Mouse (Mus musculus): Measurements from ENCODE around the gene Agpat3. TPM values are rescaled to one million over a fixed set of nuclear protein-coding genes. Genes with fewer than 3 reads are reported as not detected.

The Agpat3 gene
- total RNA-seq, 1 experiment: 52.0 TPM

DNA sequence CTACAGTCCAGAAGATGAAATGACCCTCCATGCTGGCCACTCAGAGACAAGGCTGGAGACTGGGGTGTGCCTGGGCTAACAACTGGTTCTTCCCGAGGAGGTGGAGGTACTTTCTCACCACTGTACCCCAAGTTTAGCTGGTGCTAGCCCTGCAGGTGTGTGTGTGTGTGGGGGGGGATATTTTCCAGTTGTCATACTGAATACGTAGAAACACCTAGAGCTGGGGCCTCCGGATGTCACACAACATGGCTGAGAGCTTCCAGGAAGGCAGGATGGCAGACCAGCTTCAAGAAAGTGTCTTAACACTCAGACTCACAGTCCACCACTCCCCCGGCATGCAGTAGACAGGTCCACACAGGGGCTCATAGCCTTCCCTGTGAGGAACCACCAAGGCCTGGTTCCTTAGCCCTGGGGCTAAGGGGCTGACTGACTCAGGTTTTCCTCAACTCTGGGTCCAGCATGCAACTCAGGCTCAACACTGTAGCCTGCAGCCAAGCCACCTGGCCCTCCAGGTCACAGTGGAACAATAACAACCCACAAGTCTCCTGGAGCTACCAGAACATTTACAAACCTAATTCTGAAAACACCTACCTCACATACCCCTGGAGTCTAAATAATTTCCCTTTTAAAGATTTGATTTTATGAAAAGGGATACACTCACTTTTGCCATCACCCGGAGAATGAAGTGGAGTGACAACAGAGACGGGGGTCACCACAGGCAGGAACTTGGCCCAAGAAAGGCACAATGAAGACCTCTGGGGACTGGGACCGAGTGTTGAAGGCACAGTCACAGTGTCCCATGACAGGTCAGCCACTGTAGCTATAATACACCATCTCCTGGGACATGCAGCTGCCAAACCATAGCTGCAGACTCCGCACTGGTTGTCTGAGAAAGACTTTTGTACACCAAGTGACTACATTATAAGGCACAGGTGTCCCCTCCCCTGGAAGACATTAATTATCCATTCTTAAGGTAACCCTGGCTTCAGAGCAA is 53.3 kb downstream of the Agpat3 start:
- H3K4me3 ChIP-seq (ENCODE audit: insufficient read depth in 1 of 2, low read depth in 1 of 2, low read length in 2 of 2, poor library complexity in 1 of 2, severe bottlenecking in 1 of 2): no peak overlapping the region
- in situ Hi-C loops (cut with MboI; ENCODE audit: low sequenced_read_pairs in 2 of 2, unreplicated experiment in 2 of 2): no loop called here
- H3K9me3 ChIP-seq (ENCODE audit: control insufficient read depth, insufficient read depth, low read depth, low read length): no peaks in the 10 kb centered on the region
- no peaks in the 10 kb centered on the region; the same call in 1 of the 2 replicates for H3K36me3 ChIP-seq (ENCODE audit: control insufficient read depth, insufficient read depth, low read length, poor library complexity, severe bottlenecking)
- DNase-seq (ENCODE audit: low read depth, low spot score): no peak
- H3K27ac ChIP-seq (ENCODE audit: insufficient read depth, low read depth, low read length, poor library complexity, severe bottlenecking): no peak overlapping the region
- no peak overlapping the region for H3K9ac ChIP-seq (ENCODE audit: insufficient read depth, low read depth, low read length, poor library complexity, severe bottlenecking)
- TF ChIP-seq ZNF384 (IDR thresholded peaks at IDR 0.05; ENCODE audit: low read depth, low read length): no peak
- TF ChIP-seq CHD2 (IDR thresholded peaks at IDR 0.05; ENCODE audit: low read depth, low read length): no peak
- TF ChIP-seq MAFK (IDR thresholded peaks at IDR 0.05; ENCODE audit: insufficient read depth, low read depth, low read length): no peak
- TF ChIP-seq HCFC1 (IDR thresholded peaks at IDR 0.05; ENCODE audit: borderline replicate concordance, insufficient read depth, low read length): no peak
- no peak for TF ChIP-seq ZC3H11A (IDR thresholded peaks at IDR 0.05; ENCODE audit: borderline replicate concordance, low read depth, low read length)
- peaks cover 0 to 4% of the 10 kb centered on the region in 2 experiments; a peak in 1 of 4 replicates for H3K4me1 ChIP-seq (ENCODE audit: control insufficient read depth in 2 of 2, insufficient read depth in 2 of 2, low read length in 2 of 2, poor library complexity in 1 of 2)

DNA sequence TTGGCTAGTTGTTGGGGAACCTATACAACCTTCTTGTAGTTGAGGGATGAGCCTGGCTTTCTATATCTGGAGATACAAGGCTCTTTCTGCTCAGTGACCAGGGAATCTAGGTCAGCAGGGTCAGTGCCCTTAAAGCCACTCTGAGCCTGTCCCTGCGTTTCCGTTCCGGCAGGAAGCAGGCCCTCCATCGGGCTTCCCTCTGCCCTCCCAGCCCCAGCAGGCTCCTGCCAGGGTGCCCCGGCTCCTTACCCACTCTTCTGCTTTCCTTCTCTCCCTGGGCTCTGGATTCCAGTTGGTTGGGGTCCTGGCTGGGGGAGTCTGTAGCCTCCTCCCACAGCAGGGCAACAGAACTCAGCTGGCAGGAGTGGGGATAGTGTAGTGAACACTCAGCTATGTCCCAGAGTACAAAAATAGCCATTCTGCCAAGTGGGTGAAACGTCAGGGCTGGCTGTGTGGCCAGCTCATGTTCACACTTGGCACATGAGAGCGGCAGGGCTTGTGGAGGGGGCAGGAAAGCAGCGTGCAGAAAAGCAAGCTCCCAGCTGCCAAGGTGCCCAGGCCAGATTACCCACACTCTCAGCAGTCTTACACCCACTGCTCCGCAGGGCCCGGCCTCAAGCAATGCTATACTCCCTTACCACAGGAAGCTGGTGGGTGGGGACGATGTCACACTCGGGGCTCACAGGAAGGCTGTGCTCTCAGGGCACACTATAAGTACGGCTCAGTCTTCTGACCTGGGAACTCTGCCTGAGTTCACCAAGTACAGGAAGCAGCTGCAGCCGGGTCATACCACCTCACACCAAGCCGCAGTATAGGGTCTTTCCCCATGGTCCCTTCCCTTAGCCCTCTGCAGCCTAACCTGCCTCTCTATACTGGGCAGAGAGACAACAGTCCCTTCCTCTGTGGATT is 54.5 kb downstream of the Agpat3 start:
- TF ChIP-seq ZNF384 (IDR thresholded peaks at IDR 0.05; ENCODE audit: low read depth, low read length) (no peak), ZC3H11A (IDR thresholded peaks at IDR 0.05; ENCODE audit: borderline replicate concordance, low read depth, low read length) (no peak), HCFC1 (IDR thresholded peaks at IDR 0.05; ENCODE audit: borderline replicate concordance, insufficient read depth, low read length) (no peak), CHD2 (IDR thresholded peaks at IDR 0.05; ENCODE audit: low read depth, low read length) (no peak), MAFK (IDR thresholded peaks at IDR 0.05; ENCODE audit: insufficient read depth, low read depth, low read length) (no peak)
- Histone ChIP-seq H3K4me1 (ENCODE audit: control insufficient read depth in 2 of 2, insufficient read depth in 2 of 2, low read length in 2 of 2, poor library complexity in 1 of 2) (peaks cover 0 to 4% of the 10 kb centered on the region in 2 experiments; a peak in 1 of 4 replicates), H3K4me3 (ENCODE audit: insufficient read depth in 1 of 2, low read depth in 1 of 2, low read length in 2 of 2, poor library complexity in 1 of 2, severe bottlenecking in 1 of 2) (no peak overlapping the region), H3K27ac (ENCODE audit: insufficient read depth, low read depth, low read length, poor library complexity, severe bottlenecking) (no peak overlapping the region), H3K9ac (ENCODE audit: insufficient read depth, low read depth, low read length, poor library complexity, severe bottlenecking) (no peak overlapping the region), H3K9me3 (ENCODE audit: control insufficient read depth, insufficient read depth, low read depth, low read length) (no peaks in the 10 kb centered on the region), H3K36me3 (ENCODE audit: control insufficient read depth, insufficient read depth, low read length, poor library complexity, severe bottlenecking) (no peaks in the 10 kb centered on the region; the same call in 1 of the 2 replicates)
- no peak for DNase-seq (ENCODE audit: low read depth, low spot score)
- in situ Hi-C loops (cut with MboI; ENCODE audit: low sequenced_read_pairs in 2 of 2, unreplicated experiment in 2 of 2): no loop called here

DNA sequence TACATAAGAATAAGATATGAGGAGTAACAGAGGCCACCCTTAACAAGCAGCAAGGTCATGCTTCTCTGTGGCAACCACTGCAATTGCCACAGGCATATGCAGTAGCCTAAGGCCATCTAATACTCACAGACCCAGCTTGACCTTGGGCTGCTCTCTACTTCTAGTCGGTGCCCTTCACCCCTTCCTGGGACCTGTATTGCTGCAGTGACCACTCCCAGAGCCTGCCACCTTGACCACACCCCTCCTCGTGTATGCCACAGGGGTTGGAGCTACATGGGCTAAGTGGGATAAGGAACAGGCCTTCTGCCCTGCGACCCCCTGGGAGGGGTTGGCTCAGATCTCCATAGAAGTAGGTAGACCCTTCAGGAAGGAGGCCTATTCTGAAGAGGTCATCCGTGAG is 55.3 kb downstream of the Agpat3 start:
- Histone ChIP-seq H3K9me3 (ENCODE audit: control insufficient read depth, insufficient read depth, low read depth, low read length) (no peaks in the 10 kb centered on the region), H3K27ac (ENCODE audit: insufficient read depth, low read depth, low read length, poor library complexity, severe bottlenecking) (no peak overlapping the region), H3K4me1 (ENCODE audit: control insufficient read depth in 2 of 2, insufficient read depth in 2 of 2, low read length in 2 of 2, poor library complexity in 1 of 2) (peaks cover 0 to 4% of the 10 kb centered on the region in 2 experiments; a peak in 1 of 4 replicates), H3K4me3 (ENCODE audit: insufficient read depth in 1 of 2, low read depth in 1 of 2, low read length in 2 of 2, poor library complexity in 1 of 2, severe bottlenecking in 1 of 2) (no peak overlapping the region), H3K9ac (ENCODE audit: insufficient read depth, low read depth, low read length, poor library complexity, severe bottlenecking) (no peak overlapping the region), H3K36me3 (ENCODE audit: control insufficient read depth, insufficient read depth, low read length, poor library complexity, severe bottlenecking) (no peaks in the 10 kb centered on the region; the same call in 1 of the 2 replicates)
- TF ChIP-seq MAFK (IDR thresholded peaks at IDR 0.05; ENCODE audit: insufficient read depth, low read depth, low read length) (no peak), ZNF384 (IDR thresholded peaks at IDR 0.05; ENCODE audit: low read depth, low read length) (no peak), CHD2 (IDR thresholded peaks at IDR 0.05; ENCODE audit: low read depth, low read length) (no peak), HCFC1 (IDR thresholded peaks at IDR 0.05; ENCODE audit: borderline replicate concordance, insufficient read depth, low read length) (no peak), ZC3H11A (IDR thresholded peaks at IDR 0.05; ENCODE audit: borderline replicate concordance, low read depth, low read length) (no peak)
- DNase-seq (ENCODE audit: low read depth, low spot score): no peak
- in situ Hi-C loops (cut with MboI; ENCODE audit: low sequenced_read_pairs in 2 of 2, unreplicated experiment in 2 of 2): no loop called here

DNA sequence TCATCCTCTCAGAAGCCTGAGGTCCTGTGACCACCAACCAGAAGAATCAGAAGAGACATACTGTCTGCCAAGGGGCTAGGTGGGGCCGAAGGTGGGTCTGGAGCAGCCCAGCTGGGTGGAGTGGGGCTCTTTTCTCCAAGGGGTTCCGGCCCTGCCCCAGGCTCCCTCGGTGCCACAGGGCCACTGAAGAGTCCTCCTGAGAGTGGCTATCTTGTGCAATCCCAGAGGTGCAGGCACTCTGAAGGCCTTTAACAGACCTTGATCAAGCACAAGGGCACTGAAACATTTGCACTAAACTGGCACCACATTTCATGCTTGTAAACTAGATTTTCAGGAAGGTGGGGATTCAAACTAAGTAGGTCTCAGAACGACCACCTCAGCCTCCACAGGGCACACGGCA is 55.9 kb downstream of the Agpat3 start:
- DNase-seq (ENCODE audit: low read depth, low spot score): no peak
- Histone ChIP-seq H3K36me3 (ENCODE audit: control insufficient read depth, insufficient read depth, low read length, poor library complexity, severe bottlenecking) (no peaks in the 10 kb centered on the region; the same call in 1 of the 2 replicates), H3K4me3 (ENCODE audit: insufficient read depth in 1 of 2, low read depth in 1 of 2, low read length in 2 of 2, poor library complexity in 1 of 2, severe bottlenecking in 1 of 2) (no peak overlapping the region), H3K9me3 (ENCODE audit: control insufficient read depth, insufficient read depth, low read depth, low read length) (no peaks in the 10 kb centered on the region), H3K27ac (ENCODE audit: insufficient read depth, low read depth, low read length, poor library complexity, severe bottlenecking) (no peak overlapping the region), H3K4me1 (ENCODE audit: control insufficient read depth in 2 of 2, insufficient read depth in 2 of 2, low read length in 2 of 2, poor library complexity in 1 of 2) (peaks cover 0 to 4% of the 10 kb centered on the region in 2 experiments; a peak in 1 of 4 replicates), H3K9ac (ENCODE audit: insufficient read depth, low read depth, low read length, poor library complexity, severe bottlenecking) (no peak overlapping the region)
- TF ChIP-seq MAFK (IDR thresholded peaks at IDR 0.05; ENCODE audit: insufficient read depth, low read depth, low read length) (no peak), CHD2 (IDR thresholded peaks at IDR 0.05; ENCODE audit: low read depth, low read length) (no peak), HCFC1 (IDR thresholded peaks at IDR 0.05; ENCODE audit: borderline replicate concordance, insufficient read depth, low read length) (no peak), ZNF384 (IDR thresholded peaks at IDR 0.05; ENCODE audit: low read depth, low read length) (no peak), ZC3H11A (IDR thresholded peaks at IDR 0.05; ENCODE audit: borderline replicate concordance, low read depth, low read length) (no peak)
- in situ Hi-C loops (cut with MboI; ENCODE audit: low sequenced_read_pairs in 2 of 2, unreplicated experiment in 2 of 2): no loop called here
